Mouse (Mus musculus) heart, postnatal 14 days (tissue): ENCODE data around the gene Eif1. TPM values are rescaled to one million over a fixed set of nuclear protein-coding genes. Genes with fewer than 3 reads are reported as not detected.
A peak's percentile ranks its signal among the peaks of the same experiment; 100 is the strongest.
"Not testable (repeated sequence)": the region's sequence is repeated elsewhere in the genome, so short reads cannot be mapped to it uniquely, and the experiment has no call there.

Experiments used
- DNase-seq, 2 experiments: peaks; one replicate each; pipeline ENCODE4 v3.0.0; 2021 to 2022
- intact Hi-C: fragments of 180-260 bp; cut with DNase I; formaldehyde crosslinking; loops from one replicate; pipeline ENCODE4 v1.15.1; 2025
- total RNA-seq, 2 experiments: library from RNA; stranded (reverse); gene quantifications; 2 replicates each; pipeline ENCODE4 v1.2.3; 2021

The Eif1 gene
- total RNA-seq, 2 experiments from 2014 or later, result 1,264 to 1,321 TPM

DNA sequence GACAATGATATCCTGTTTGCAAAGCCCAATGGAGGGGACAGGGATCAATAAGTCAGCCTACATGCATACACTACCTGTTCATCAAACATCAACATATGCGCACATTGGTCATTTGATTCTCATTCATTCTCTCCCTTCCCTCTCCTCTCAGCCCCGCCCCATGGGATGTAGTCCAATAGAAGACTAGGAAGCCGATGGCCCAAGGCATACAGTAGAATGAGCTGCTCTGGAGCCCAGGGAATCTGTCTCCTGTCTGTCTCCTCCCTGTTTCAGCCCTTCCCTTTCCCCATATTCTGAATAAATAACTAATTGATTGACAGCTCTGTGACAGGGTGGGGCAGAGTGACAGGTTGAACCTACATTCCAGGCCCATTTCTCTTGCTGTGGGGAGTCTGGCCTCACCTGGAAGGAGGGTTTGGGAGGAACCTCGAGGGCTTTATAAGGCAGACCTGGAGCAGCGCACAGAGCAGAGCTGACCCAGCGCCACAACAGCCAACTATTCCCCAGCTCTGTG lies 14.3 kb downstream of the Eif1 start, which contains the start of gene Gast:
Gene Gast (plus strand): TSS at position 464 of the 514 bp plus-strand sequence.
- intact Hi-C loops, result no loop called here
- no peak for DNase-seq

DNA sequence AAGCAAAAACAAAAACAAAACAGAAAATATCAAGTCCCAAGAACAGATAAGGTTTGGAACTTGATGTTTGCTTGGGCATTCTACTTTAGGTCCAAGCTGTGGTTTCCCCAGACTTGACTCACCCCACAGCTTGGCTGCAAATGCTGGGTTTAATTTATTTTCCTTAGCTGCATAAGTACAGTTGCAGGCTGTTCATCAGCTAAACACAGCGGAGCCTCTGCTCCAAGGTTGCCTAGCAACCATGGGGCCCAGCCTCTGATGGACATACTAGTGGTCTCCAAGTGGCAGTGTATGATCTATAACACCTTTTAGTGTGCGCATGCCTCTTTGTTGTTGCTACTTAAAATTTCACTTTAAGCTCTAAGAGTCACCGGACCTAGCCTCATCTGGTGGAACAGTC lies 16.0 kb downstream of the Eif1 start:
- DNase-seq, result no peak
- intact Hi-C loops, result no loop called here

DNA sequence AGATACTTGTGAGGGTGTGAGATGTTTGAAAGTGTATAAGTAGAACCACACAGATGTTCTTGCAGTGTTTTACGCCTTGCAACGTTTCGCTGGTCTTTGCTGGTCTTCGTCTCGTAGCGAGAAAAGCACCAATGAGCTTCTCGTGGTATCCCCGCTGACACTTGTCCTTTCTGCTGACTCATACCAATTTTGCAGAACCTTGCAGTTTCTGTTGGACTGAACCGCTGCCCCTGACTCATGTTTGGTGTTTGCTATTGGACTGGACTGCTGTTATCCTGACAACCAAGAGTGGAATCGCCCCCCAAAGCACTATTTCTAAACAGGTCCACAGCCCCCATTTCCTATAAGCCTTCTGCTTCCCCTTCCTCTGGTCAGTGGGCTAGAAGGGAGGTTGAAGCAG lies 24.6 kb downstream of the Eif1 start:
- no peak for DNase-seq

DNA sequence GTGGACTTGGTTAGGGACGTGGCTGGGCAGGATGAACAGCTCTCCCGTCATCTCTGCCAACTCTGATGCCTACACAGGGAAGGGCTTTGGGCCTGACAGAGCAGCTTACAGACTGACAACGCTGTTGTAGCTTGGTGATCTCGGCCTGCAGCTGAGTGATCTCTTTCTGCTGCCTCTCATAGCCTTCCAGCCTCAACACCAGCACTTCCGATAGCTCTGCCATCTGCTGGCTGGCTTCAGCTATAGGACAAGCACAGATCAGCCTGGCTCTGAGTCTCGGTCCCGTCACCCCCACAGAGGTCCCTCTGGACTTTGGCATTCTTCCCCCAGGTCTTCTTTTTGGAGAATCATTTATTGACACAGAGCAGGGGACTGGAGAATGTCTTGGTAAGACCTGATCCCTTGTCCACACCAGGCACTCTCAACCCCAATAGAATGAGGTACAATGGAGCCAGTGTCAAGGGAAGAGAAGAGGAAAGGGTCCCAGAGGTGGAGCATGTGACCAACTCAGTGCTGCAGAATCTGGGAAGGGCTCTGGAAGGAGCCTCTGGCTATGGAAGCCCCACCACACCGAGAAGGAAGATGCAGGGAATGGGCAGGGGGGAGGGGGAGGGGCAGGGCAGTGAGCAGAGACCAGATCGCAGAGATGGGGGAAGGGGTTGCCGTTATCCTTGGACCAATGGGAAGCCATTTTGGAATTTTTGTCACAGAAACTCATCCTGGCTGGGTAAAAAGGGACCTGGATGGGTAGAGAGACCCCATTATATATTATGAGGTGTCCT lies 32.6 kb downstream of the Eif1 start:
- intact Hi-C loops, result no loop called here
- peak in 1 of 2 experiments; percentile 49 for DNase-seq

More for the DNA sequence above, 24.6 kb downstream of the Eif1 start:
- intact Hi-C loops, result no loop called here

DNA sequence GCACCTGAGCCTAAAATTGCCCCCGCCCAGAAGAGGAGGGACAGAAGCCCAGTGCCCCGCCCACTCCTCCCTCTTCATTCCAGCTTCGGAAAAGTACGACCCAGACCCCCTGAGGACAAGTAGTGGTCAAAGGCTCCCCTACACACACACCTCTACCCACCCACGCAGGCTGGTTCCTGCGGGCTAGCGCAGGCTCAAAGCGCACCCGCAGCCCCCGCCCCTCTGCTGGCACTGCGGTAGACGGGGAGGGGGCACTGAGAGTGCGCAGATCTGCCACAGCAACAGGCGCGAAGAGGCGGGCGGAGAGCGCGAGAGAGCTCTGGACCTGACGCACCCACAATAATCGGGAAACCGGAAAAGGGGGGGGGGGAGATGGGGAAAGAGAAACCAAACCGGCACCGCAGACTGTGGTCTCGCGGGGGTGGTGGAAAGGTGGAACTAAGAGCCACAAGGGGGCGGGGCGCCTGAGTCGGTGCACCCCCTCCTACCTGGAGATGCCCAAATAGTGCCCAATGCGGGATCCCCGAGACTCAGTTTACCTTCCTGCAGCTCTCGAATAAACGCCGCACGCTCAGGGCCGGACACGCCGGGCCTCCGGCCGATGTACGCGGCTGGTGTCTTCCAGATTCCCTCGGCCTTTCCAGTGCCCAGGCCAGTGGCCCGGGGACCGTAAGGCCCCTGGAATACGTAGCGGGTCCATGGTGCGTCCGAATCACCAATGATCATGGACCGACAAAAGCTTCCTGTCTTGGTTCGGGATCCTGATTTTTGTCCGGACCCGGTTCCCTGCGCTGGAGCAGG lies 35.7 kb downstream of the Eif1 start:
- intact Hi-C loops, result no loop called here
- no peak for DNase-seq

DNA sequence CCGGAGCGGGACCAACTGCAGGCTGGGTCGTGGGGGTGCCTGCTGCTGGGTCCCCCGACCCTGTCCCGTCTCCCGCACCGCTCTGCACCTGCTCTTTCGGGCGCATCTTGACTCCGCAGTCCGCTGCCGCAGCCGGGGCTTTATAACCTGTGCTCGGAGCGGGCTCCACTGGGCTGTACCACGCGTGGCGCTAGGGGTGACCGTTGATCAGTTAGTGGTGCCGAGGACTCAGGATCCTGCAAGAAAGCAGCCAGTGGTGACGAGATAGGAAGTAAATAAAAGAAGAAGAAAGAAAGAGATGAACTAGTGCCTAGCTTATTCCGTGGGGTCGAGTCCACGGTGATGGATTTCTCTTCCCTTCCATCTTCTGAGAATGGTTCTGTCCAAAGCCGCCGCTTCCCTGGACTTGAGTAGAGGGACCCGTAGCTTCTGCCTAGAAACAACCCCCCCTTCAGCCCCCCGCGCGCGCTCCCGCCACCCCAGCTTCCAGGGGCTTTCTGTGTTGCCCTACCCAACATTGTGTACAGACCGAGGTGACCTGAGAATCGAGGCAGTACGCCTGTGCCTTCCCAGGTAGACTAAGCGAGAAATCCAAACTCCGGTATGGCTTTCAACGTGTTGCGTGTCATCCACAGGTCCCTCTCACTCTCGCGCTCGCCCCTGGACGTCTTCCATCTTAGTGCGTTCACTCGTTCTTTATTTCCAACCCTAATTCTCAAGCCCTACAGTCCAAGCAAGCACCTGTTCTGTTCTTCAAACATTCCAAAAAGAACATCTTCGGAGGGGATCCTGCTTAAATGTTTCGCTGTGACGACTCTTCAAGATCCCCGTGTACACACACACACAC lies 36.5 kb downstream of the Eif1 start, which contains the start of gene Hap1:
Gene Hap1 (minus strand): TSS at position 157 of the 847 bp plus-strand sequence.
- peak; percentile 73 to 76 for DNase-seq
- intact Hi-C loops, result no loop called here

DNA sequence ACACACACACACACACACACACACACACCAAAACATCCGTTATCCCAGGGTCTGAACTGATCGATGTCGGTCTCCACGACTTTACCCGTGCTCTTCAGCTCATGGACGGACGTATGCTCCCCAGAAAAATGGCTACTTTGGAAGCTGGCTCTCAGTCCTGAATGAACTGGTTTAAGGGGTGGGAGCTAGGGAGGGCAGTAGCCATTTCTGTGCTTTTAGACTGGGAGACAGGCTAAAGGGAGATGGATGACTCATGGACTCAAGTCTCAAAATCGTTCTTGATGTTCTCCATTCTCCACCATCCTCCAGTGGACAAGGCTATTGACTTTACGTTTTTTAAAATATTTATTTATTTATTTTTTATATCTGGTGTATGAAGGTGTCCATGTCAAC lies 37.1 kb downstream of the Eif1 start:
- intact Hi-C loops, result no loop called here
- DNase-seq, result no peak

DNA sequence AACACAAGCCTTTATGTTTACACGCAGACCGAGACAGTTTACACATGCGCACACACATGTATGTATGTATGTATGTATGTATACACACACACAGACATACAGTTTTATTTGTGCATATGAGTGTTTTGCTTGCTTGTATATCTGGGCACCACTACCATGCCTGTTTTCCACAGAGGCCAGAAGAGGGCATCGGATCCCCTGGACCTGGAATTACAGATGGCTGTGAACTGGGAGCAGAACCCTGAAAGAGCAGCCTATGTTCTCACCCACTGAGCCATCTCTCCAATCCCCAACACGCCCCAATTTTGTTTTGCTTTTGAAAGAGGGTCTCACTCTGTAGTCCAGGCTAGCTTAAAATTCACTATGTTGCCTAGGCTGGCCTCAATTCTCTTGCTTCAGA lies 37.7 kb downstream of the Eif1 start:
- intact Hi-C loops, result no loop called here
- DNase-seq, result no peak

DNA sequence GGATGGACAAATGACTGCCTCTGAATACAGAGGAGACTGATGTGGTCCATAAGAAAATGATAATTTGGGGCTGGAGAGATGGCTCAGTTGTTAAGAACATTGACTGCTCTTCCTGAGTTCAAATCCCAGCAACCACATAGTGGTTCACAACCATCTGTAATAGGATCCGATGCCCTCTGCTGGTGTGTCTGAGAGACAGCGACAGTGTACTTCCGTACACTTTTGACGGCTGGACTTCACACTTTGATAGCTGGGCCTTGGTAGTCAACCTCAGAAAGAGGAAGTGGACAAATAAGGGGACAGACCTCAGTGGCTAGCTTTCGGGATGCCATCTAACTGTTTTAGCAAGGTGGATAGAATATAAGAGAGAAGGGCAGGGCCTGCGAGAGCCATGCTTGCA lies 40.5 kb downstream of the Eif1 start:
- intact Hi-C loops, result loop anchor here (5.0 kb wide), 1 partner anchor 197 kb away; no protein-coding TSS in a partner anchor
- no peak for DNase-seq

DNA sequence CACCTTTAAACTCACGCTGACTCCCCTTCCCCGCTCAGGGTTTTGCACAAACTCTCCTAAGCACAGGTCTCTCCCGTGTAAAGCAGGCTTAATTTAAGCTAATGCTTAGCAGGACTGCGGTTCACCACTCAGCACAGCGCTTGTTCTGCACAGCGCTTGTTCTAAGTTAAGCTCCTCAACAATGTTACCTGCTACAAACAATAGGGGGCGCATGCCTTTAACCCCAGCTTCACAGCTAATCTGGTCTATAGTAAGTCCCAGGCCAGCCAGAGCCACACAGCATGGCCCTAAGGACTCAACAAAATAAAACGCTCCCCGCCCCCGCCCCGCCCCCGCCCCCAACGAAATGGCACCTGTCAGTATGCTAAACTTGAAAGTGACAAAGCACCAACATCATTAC lies 41.4 kb downstream of the Eif1 start:
- DNase-seq, result not testable (repeated sequence)
- intact Hi-C loops, result loop anchor here (5.0 kb wide), 1 partner anchor 196 kb away; no protein-coding TSS in a partner anchor

DNA sequence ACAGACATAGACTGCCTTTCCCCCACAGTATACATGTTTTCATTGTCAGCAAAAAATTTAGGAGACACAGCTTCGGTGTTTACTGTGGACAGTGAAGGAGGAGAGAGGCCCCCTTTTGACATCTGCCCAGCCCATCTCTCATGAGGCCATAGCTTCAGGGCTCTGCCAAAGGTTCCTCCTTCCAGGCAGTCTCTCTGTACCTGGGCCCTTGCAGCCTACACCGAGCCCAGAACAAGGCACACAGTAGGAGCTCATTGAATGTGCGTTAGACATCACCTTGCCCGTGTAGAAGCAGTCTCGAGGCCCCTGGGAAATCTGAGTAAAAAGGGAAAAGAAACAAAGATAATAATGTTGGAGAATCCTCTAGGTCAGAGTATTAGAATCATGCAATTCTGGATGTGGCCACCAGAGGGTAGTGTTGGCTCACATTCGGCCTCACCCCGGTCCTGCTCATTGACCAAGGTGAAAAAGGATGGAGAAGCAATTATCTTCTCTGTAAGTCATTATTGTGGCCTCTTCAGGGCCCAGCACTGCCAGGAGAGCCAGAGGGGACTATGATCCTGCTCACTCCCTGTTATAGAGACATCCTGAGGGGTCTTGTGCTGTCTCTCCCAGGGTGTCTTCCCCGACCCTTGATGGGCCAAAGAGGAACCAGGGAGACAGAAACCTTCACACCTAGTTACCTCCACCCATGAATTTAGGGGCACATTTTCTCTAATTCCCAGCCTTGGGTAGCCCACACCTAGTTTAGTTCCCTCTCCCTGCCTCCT lies 42.7 kb downstream of the Eif1 start:
- intact Hi-C loops, result loop anchor here (1.0 to 5.0 kb wide), 3 partner anchors 46 to 195 kb away; partner anchors contain the start of gene Klhl11
- peak; percentile 78 to 87 for DNase-seq

DNA sequence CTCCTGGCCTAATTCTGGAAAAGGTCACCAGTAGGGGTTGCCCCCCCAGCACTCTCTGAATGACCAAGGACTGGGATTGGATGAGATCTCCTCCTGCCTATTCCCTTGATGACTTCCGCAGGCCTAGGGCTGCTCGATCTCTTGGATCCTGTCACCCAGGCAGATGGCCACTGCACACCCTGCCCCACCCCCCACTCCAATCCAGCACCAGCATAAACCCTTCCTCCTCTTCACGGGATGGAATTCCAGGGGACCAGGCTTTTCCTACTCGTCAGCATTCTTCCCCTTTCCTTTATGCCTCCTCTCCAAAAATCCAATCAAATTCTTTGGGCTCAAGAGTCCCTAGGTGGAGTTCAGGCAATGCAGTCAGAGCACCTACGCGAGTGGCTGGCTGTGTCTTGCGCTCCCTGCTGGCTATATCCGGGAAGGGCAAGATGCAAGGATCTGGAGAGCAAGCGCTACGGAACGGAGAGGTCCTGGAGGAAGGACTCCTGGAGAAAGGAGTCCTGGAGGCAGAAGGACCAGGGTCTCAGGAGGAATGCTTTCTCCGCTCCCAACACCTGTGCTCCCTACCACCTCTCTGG lies 43.4 kb downstream of the Eif1 start:
- DNase-seq, result peak; percentile 73 to 78
- intact Hi-C loops, result loop anchor here (1.0 to 5.0 kb wide), 3 partner anchors 45 to 194 kb away; partner anchors contain the start of gene Klhl11

DNA sequence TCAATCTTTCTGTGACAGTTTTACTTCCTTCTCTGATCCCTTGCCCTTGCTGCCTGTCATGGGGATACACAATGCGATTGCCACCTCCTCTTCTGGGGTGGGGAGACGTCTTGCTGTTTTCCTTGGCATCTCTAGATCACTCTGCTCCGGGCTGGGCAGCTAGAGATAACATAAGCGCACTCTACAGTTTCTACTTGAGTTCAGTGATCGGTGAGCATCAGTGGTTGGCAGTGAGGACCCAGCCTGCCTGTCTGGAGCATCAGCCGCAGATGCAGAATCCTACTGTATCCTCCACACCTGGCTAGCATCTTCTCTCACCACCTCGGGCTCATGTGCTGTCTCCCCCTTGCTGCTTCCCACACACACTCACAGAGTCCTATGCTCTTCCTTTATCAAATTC lies 49.5 kb downstream of the Eif1 start:
- intact Hi-C loops, result no loop called here
- DNase-seq, result no peak

DNA sequence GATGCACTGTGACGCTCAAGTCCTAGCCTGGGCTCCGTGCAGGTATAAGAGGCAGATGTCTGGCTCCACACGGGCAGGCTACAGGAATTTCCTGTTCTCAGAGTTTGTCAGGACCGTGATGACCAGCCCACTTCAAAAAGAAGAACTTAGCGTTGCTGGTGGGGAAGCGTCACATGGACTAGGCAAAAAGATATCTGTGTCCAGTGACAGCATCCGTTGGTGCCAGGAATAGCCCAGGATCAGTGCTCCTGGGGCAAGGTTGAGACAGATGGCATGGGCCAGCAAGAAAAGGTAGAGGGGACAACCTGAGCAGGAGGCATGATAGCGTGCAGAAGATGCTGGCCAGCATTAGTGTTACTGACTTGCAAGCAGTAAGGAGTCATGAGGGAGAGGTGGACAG lies 50.1 kb downstream of the Eif1 start:
- no peak for DNase-seq
- intact Hi-C loops, result no loop called here

Other genes with a start within 250 kb of the Eif1 start
- gene Krt32, start 231.7 kb upstream of the Eif1 start, total RNA-seq, result not detected
- not detected for gene Krt35, start 223.6 kb upstream of the Eif1 start, total RNA-seq
- gene Krt36, start 214.3 kb upstream of the Eif1 start, total RNA-seq, result under 1 TPM in 1 of 2 experiments, not detected in 1; 0.17 TPM
- not detected for gene Krt13, start 198.3 kb upstream of the Eif1 start, total RNA-seq
- gene Krt15, start 184.0 kb upstream of the Eif1 start, total RNA-seq, result under 1 TPM in 1 of 2 experiments, not detected in 1; 0.57 TPM
- 10 to 100 TPM; 12.9 to 17.4 TPM for gene Krt19, start 171.2 kb upstream of the Eif1 start, total RNA-seq
- not detected for gene Krt9, start 126.6 kb upstream of the Eif1 start, total RNA-seq
- 1 to 10 TPM; 1.3 to 1.6 TPM for gene Krt14, start 112.3 kb upstream of the Eif1 start, total RNA-seq
- not detected for gene Krt16, start 71.0 kb upstream of the Eif1 start, total RNA-seq
- 1 to 10 TPM in 1 of 2 experiments, under 1 TPM in 1; 0.24 to 3.8 TPM for gene Krt17, start 58.9 kb upstream of the Eif1 start, total RNA-seq
- gene Krt42, start 50.0 kb upstream of the Eif1 start, total RNA-seq, result not detected
- gene Gast, start 14.5 kb downstream of the Eif1 start, total RNA-seq, result not detected
- 1 to 10 TPM; 1.2 to 1.8 TPM for gene Hap1, start 36.2 kb downstream of the Eif1 start, total RNA-seq
- gene Jup, start 77.9 kb downstream of the Eif1 start, total RNA-seq, result 100 to 1,000 TPM; 232 to 245 TPM
- 10 to 100 TPM; 19.1 to 19.9 TPM for gene P3h4, start 95.0 kb downstream of the Eif1 start, total RNA-seq
- gene Fkbp10, start 95.8 kb downstream of the Eif1 start, total RNA-seq, result 10 to 100 TPM; 34.6 to 38.3 TPM
- 10 to 100 TPM; 36.2 to 36.4 TPM for gene Nt5c3b, start 121.9 kb downstream of the Eif1 start, total RNA-seq
- gene Klhl10, start 122.0 kb downstream of the Eif1 start, total RNA-seq, result under 1 TPM; 0.41 to 0.76 TPM
- gene Klhl11, start 152.9 kb downstream of the Eif1 start, total RNA-seq, result 10 to 100 TPM; 12.2 to 13.4 TPM
- 10 to 100 TPM; 38.9 to 41.2 TPM for gene Acly, start 208.1 kb downstream of the Eif1 start, total RNA-seq
- gene Ttc25, start 225.7 kb downstream of the Eif1 start, total RNA-seq, result under 1 TPM; 0.24 to 0.36 TPM